Mouse (Mus musculus) kidney, embryonic 14.5 days (tissue): Measurements from ENCODE around the gene Arhgef38. TPM values are rescaled to one million over a fixed set of nuclear protein-coding genes. Genes with fewer than 3 reads are reported as not detected.

Experiments used
- ATAC-seq: fragments of 200-750 bp; cut with Nextera tagmentation; 2 replicates; pipeline ENCODE4 v1.8.0; 2017; ENCODE audit warnings: moderate number of reproducible peaks, mild to moderate bottlenecking, moderate TSS enrichment, moderate library complexity; ENCODE audit not compliant: low FRiP score, low TSS enrichment
- H3K27ac ChIP-seq: fragments of 300-500 bp; sonication (generic); 2 replicates; pipeline ENCODE4 v1.5.1; 2014; ENCODE audit warnings: low read depth, mild to moderate bottlenecking, low read length, moderate library complexity, mixed read lengths
- H3K27me3 ChIP-seq: fragments of 300-500 bp; sonication (generic); 2 replicates; pipeline ENCODE4 v1.6.1; 2014; ENCODE audit warnings: mild to moderate bottlenecking, low read length; ENCODE audit not compliant: control insufficient read depth, insufficient read depth
- H3K36me3 ChIP-seq: fragments of 300-500 bp; sonication (generic); 2 replicates; pipeline ENCODE4 v1.6.1; 2014; ENCODE audit warnings: low read length, mixed read lengths; ENCODE audit not compliant: control insufficient read depth, insufficient read depth
- H3K4me1 ChIP-seq: fragments of 300-500 bp; sonication (generic); 2 replicates; pipeline ENCODE4 v1.6.1; 2014; ENCODE audit warnings: low read length, mixed read lengths; ENCODE audit not compliant: control insufficient read depth, insufficient read depth
- H3K4me2 ChIP-seq: fragments of 300-500 bp; sonication (generic); replicated peaks from 2 replicates; pipeline ENCODE4 v1.6.1; 2014; ENCODE audit warnings: low read depth, mild to moderate bottlenecking, low read length
- H3K4me3 ChIP-seq: fragments of 300-500 bp; sonication (generic); 2 replicates; pipeline ENCODE4 v1.5.1; 2014; ENCODE audit warnings: mild to moderate bottlenecking, low read length
- H3K9ac ChIP-seq: fragments of 300-500 bp; sonication (generic); 2 replicates; pipeline ENCODE4 v1.6.1; 2014; ENCODE audit warnings: low read depth, mild to moderate bottlenecking, low read length, moderate library complexity
- H3K9me3 ChIP-seq: fragments of 300-500 bp; sonication (generic); 2 replicates; pipeline ENCODE4 v1.6.1; 2016; ENCODE audit warnings: low read length; ENCODE audit not compliant: control insufficient read depth
- WGBS: fragments of 180-500 bp; shearing (Covaris S2); extraction: QIAGEN DNeasy Blood & Tissue Kit; methylation state at CpG from one replicate; pipeline ENCODE4 v1.1.7; 2014; 5-methylcytosine and 5-hydroxymethylcytosine counted together
- polyA plus RNA-seq: library from polyadenylated mRNA; unstranded; fragments of >200 nt; fragmentation: Nextera tagmentation; extraction: Ambion mirVana; gene quantifications from 2 replicates; pipeline ENCODE4 v1.2.1, GENCODE M21; 2014

Gene Arhgef38
- polyA plus RNA-seq, 1 experiment from 2014 or later: 7.1 TPM

DNA sequence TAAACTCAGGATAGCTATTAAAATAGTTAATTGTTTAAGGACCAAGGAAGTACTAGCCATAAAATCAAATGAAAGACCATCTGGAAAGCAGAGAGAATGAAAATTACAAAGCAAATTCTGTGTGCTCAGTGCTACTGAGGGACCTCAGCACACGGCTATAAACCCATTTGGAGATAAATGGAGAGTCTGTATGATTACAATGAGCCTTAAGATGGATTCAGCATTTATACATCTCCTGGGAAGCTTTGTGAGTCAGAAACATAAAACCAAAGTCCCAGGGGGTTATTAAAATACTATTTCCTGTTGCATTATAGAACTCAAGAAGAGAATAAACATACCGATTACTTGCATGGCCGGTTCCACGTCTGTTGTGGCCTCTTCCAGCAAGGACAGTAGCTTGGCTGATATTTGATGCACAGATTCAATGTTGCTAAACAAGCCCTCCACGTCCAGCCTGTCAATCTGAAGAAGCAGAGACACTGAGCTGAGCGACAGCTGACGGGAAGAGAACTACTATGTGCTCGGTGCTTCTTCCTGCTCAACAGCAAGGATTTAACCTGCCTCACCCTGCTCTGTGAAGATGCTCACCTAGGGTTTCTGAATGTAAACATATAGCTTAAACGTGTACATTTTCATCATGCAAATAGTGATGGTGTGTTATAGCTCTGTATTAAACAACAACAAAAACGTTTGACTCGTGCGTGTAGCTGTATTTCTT, 58.6 kb downstream of the Arhgef38 start:
- 68% methylated on average over 12 of the region's 12 CpGs for WGBS
- ATAC-seq: no peak
- H3K9ac ChIP-seq: no peak overlapping the region
- no peaks in the 10 kb centered on the region for H3K9me3 ChIP-seq
- no peaks in the 10 kb centered on the region for H3K27me3 ChIP-seq
- no peaks in the 10 kb centered on the region for H3K4me1 ChIP-seq
- H3K36me3 ChIP-seq: no peaks in the 10 kb centered on the region
- no peak overlapping the region for H3K4me3 ChIP-seq
- H3K4me2 ChIP-seq: no peak overlapping the region
- no peak overlapping the region for H3K27ac ChIP-seq

DNA sequence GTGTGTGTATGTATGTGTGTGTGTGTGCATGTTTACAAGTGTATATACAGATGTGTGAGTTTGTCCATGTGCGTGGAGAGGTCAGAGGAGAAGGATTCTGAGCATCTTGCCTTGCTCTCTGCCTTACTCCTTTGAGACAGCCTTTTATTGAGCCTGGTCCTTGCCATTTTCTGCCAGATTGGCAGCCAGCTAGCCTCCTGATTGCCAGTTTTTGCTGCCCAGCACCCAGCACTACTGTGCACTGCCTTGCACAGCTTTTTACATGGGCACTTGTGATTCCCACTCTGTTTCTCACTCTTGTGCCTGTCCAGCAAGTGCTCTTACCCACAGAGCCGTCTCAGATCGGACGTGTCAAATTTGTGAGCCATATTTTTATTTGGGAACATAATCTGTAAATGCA, 62.5 kb downstream of the Arhgef38 start:
- Histone ChIP-seq H3K4me2 (no peak overlapping the region), H3K27ac (no peak overlapping the region), H3K36me3 (no peaks in the 10 kb centered on the region), H3K9me3 (no peaks in the 10 kb centered on the region), H3K9ac (no peak overlapping the region), H3K4me1 (no peaks in the 10 kb centered on the region), H3K4me3 (no peak overlapping the region), H3K27me3 (no peaks in the 10 kb centered on the region)
- ATAC-seq: no peak
- WGBS: 87% methylated on average over 4 of the region's 4 CpGs

DNA sequence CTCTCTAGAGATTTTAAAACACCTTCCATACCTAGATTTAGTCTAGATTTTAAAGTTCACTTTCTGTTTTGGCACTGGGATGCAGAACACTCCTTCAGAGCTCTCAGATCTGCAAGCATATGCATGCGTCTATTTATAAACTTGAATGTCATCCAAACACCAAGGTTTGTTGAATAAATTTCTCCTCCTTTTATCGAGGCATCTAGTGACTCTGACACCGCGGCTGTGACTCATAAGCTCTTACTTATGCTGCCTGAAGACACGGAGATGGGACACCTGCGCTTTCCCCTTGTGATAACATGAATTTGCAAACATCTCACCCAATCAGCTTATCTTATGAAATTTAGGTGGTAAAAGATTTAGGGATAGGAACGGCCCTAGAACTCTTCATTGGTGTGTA, 65.0 kb downstream of the Arhgef38 start:
- Histone ChIP-seq H3K4me3 (no peak overlapping the region), H3K9ac (no peak overlapping the region), H3K36me3 (no peaks in the 10 kb centered on the region), H3K4me1 (no peaks in the 10 kb centered on the region), H3K4me2 (no peak overlapping the region), H3K9me3 (no peaks in the 10 kb centered on the region), H3K27me3 (no peaks in the 10 kb centered on the region), H3K27ac (no peak overlapping the region)
- WGBS: 85% methylated on average over 7 of the region's 7 CpGs
- no peak for ATAC-seq

DNA sequence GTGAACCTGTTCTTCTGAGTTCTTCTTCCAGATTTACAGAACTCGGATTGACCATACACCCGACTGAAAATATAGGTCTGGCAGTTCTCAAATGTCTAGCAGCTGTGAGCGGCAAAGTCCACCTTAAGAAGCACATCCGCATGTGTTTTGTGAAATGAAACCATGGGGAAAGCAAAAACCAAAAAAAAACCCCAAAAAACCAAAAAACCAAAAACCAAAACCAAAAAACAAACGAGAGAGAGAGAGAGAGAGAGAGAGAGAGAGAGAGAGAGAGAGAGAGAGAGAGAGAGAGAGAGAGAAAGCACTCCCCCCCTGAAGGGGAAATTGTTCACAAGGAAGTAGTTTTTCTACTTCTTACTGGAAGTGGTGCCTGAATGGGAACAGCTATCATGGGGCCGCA, 67.2 kb downstream of the Arhgef38 start:
- H3K27me3 ChIP-seq: no peaks in the 10 kb centered on the region
- H3K27ac ChIP-seq: no peak overlapping the region
- no peak for ATAC-seq
- no peak overlapping the region for H3K4me2 ChIP-seq
- H3K36me3 ChIP-seq: no peaks in the 10 kb centered on the region
- WGBS: 85% methylated on average over 6 of the region's 6 CpGs
- H3K4me1 ChIP-seq: no peaks in the 10 kb centered on the region
- no peak overlapping the region for H3K9ac ChIP-seq
- H3K4me3 ChIP-seq: no peak overlapping the region
- H3K9me3 ChIP-seq: no peaks in the 10 kb centered on the region

DNA sequence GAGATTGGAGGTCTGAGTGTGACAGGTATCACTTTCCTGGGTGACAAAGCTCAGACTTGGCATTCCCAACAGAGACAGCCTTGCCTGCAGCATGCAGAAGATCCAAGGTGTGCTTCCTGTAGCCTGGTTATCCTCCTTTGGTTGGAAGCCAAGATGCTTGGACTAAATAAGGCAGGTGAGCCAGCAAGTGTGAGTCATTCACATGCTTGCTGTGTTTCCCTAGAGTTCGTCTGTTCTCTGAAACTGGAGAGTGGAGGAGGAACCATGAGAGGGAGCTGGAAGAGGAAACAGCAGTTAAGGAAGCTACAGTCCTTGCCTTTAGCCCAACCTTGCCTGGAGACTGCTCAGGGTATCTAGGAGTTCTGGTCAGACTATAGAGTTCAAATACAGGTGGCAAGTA, 69.6 kb downstream of the Arhgef38 start:
- H3K9me3 ChIP-seq: no peaks in the 10 kb centered on the region
- H3K27ac ChIP-seq: no peak overlapping the region
- H3K36me3 ChIP-seq: no peaks in the 10 kb centered on the region
- WGBS: 9% methylated on average over 1 of the region's 1 CpGs
- no peaks in the 10 kb centered on the region for H3K4me1 ChIP-seq
- no peak overlapping the region for H3K4me3 ChIP-seq
- no peak overlapping the region for H3K9ac ChIP-seq
- H3K4me2 ChIP-seq: no peak overlapping the region
- ATAC-seq: no peak
- H3K27me3 ChIP-seq: no peaks in the 10 kb centered on the region

DNA sequence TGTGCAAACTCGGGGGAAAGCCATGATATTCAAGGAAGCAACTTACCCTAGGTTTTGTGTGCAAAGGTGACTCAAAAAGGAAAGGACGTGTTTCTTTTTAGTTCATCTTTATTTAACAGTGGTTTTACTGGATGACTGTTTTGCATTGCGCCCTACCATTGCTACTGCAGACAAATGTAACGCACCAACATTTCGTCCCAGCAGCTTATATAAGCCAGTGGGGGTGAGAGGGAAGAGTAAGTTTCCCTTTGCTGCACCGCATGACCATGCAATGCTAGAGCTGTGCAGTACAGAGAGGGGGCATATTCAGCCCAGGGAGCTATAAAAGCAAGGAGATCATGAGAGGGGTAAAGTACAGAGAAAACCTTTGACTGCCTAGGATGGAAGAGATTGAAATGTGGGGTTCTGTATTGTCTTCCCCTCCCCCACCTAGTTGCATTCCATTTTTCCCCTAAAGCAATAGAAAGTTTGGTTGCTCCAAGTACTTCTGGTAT, 70.8 kb downstream of the Arhgef38 start:
- no peak overlapping the region for H3K4me3 ChIP-seq
- H3K4me1 ChIP-seq: no peaks in the 10 kb centered on the region
- no peak overlapping the region for H3K27ac ChIP-seq
- H3K36me3 ChIP-seq: no peaks in the 10 kb centered on the region
- no peaks in the 10 kb centered on the region for H3K27me3 ChIP-seq
- no peaks in the 10 kb centered on the region for H3K9me3 ChIP-seq
- ATAC-seq: no peak
- no peak overlapping the region for H3K4me2 ChIP-seq
- 90% methylated on average over 6 of the region's 6 CpGs for WGBS
- no peak overlapping the region for H3K9ac ChIP-seq

DNA sequence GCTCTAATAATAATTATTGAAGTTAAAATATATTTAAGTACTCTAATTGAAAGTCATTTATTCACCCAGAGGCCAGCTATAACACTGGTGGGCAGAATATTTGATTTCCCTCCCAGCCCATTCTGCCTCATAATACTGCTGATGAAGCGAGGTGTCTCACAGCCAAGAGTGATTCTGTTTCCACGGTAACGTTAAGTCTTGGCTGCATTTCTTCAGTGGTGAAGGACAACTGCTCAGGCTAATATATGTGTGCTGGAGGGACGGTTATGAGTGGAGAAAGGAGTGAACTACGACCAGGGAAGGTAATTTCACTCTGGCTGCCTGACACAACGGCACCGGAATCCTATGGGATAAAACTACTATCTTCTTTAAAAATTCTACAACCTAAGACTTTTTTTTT, 71.6 kb downstream of the Arhgef38 start:
- WGBS: 76% methylated on average over 7 of the region's 7 CpGs
- H3K9me3 ChIP-seq: no peaks in the 10 kb centered on the region
- no peak overlapping the region for H3K4me2 ChIP-seq
- H3K27ac ChIP-seq: no peak overlapping the region
- no peaks in the 10 kb centered on the region for H3K4me1 ChIP-seq
- H3K4me3 ChIP-seq: no peak overlapping the region
- H3K9ac ChIP-seq: no peak overlapping the region
- ATAC-seq: no peak
- H3K36me3 ChIP-seq: no peaks in the 10 kb centered on the region
- H3K27me3 ChIP-seq: no peaks in the 10 kb centered on the region

DNA sequence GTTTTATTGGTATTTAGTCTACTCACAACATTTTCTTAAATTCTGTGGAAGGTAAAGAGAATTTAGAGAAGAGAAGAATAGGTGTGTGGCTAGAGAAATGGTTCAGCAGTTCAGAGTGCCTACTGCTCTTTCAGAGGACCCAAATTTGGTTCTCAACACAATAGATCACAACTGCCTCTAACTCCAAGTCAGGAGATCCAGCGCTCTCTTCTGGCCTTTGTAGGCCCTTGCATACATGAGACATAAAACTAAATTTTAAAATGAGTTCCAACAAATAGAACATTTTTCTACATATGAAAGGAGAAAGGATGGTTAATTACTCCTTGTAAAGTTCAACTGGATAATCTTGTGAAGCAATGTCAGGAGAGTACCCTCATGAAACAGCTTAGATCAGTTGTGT, 73.3 kb downstream of the Arhgef38 start:
- Histone ChIP-seq H3K4me3 (no peak overlapping the region), H3K4me2 (no peak overlapping the region), H3K36me3 (no peaks in the 10 kb centered on the region), H3K27ac (no peak overlapping the region), H3K4me1 (no peaks in the 10 kb centered on the region), H3K27me3 (no peaks in the 10 kb centered on the region), H3K9ac (no peak overlapping the region), H3K9me3 (no peaks in the 10 kb centered on the region)
- WGBS: 92% methylated on average over 1 of the region's 1 CpGs
- no peak for ATAC-seq

DNA sequence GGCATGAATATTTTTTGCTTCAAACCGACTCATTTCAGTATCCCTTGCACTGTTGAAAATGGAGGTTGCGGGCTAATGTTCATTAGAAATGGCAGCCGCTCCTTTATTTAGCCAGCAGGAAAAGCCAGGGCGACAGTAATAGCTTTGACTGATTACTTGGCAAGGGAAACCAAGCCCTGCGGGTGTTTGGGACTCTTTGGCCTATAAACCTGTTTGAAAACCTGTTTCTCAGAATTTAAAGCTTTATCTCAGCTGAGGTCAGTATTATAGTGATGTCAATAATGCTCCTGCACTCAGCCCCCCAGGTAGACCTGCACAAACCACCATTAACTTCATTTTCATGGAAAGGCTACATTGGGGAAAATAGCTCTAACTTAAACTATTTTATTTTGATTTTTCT, 76.5 kb downstream of the Arhgef38 start:
- ATAC-seq: no peak
- no peak overlapping the region for H3K4me2 ChIP-seq

More for the DNA sequence above, 76.5 kb downstream of the Arhgef38 start:
- no peak overlapping the region for H3K27ac ChIP-seq
- no peak overlapping the region for H3K4me3 ChIP-seq
- H3K4me1 ChIP-seq: no peaks in the 10 kb centered on the region
- 63% methylated on average over 5 of the region's 5 CpGs for WGBS
- H3K36me3 ChIP-seq: no peaks in the 10 kb centered on the region
- H3K27me3 ChIP-seq: no peaks in the 10 kb centered on the region
- no peak overlapping the region for H3K9ac ChIP-seq
- no peaks in the 10 kb centered on the region for H3K9me3 ChIP-seq
